Mouse (Mus musculus) heart, embryonic 11.5 days (tissue): ENCODE measurements at regions not wholly inside any gene's neighbourhood (a gene's known extent, or its start where the extent isn't known, plus 50 kb on each side); places are given as distances from the start of the nearest gene placed in this dataset.
A peak's percentile ranks its signal among the peaks of the same experiment; 100 is the strongest.

ENCODE experiments used
- ATAC-seq: fragments of 200-750 bp; cut with Nextera tagmentation; replicated peaks from 2 replicates; pipeline ENCODE4 v1.8.0; 2017; ENCODE audit warnings: moderate library complexity; ENCODE audit not compliant: insufficient number of reproducible peaks, low FRiP score, low TSS enrichment
- H3K27ac ChIP-seq: fragments of 300-500 bp; sonication (generic); 2 replicates; pipeline ENCODE4 v1.5.1; 2014; ENCODE audit warnings: mild to moderate bottlenecking, low read depth, low read length
- H3K27me3 ChIP-seq: fragments of 300-500 bp; sonication (generic); 2 replicates; pipeline ENCODE4 v1.6.1; 2014; ENCODE audit warnings: mild to moderate bottlenecking, low read length, mixed read lengths; ENCODE audit not compliant: control insufficient read depth, insufficient read depth
- H3K36me3 ChIP-seq: fragments of 300-500 bp; sonication (generic); 2 replicates; pipeline ENCODE4 v1.6.1; 2014; ENCODE audit warnings: mild to moderate bottlenecking, low read length, moderate library complexity, mixed read lengths; ENCODE audit not compliant: control insufficient read depth, insufficient read depth
- H3K4me1 ChIP-seq: fragments of 300-500 bp; sonication (generic); 2 replicates; pipeline ENCODE4 v1.6.1; 2014; ENCODE audit warnings: low read length; ENCODE audit not compliant: control insufficient read depth, insufficient read depth
- H3K4me2 ChIP-seq: fragments of 300-500 bp; sonication (generic); 2 replicates; pipeline ENCODE4 v1.6.1; 2014; ENCODE audit warnings: mild to moderate bottlenecking, moderate library complexity
- H3K4me3 ChIP-seq: fragments of 300-500 bp; sonication (generic); 2 replicates; pipeline ENCODE4 v1.5.1; 2014; ENCODE audit warnings: low read depth, low read length
- H3K9ac ChIP-seq: fragments of 300-500 bp; sonication (generic); 2 replicates; pipeline ENCODE4 v1.6.1; 2014; ENCODE audit warnings: mild to moderate bottlenecking, low read depth, low read length, moderate library complexity
- H3K9me3 ChIP-seq: fragments of 300-500 bp; sonication (generic); replicated peaks from 2 replicates; pipeline ENCODE4 v1.6.1; 2016; ENCODE audit warnings: low read length; ENCODE audit not compliant: control insufficient read depth
- WGBS: fragments of 180-500 bp; shearing (Covaris S2); extraction: QIAGEN DNeasy Blood & Tissue Kit; methylation state at CpG from one replicate; pipeline ENCODE4 v1.1.7; 2014; ENCODE audit not compliant: insufficient replicate concordance; 5-methylcytosine and 5-hydroxymethylcytosine counted together

- Histone ChIP-seq H3K4me1 (no peaks in the 10 kb centered on the region), H3K27me3 (no peaks in the 10 kb centered on the region), H3K9ac (no peak overlapping the region), H3K9me3 (no peaks in the 10 kb centered on the region), H3K4me2 (no peak overlapping the region), H3K36me3 (no peaks in the 10 kb centered on the region), H3K27ac (no peak overlapping the region), H3K4me3 (no peak overlapping the region)
- ATAC-seq: no peak
- 60% methylated on average over 6 of the region's 6 CpGs for WGBS
Measured at GRCm38 (mm10) chr4:87384469-87385044, 154.3 kb upstream of the Slc24a2 start.

GRCm38 (mm10) chr4:87380716-87381115 is 150.4 kb upstream of the Slc24a2 start:
- Histone ChIP-seq H3K4me3 (no peak overlapping the region), H3K4me2 (no peak overlapping the region), H3K27ac (no peak overlapping the region), H3K4me1 (no peaks in the 10 kb centered on the region), H3K9ac (no peak overlapping the region), H3K27me3 (no peaks in the 10 kb centered on the region), H3K36me3 (no peaks in the 10 kb centered on the region), H3K9me3 (no peaks in the 10 kb centered on the region)
- 57% methylated on average over 5 of the region's 5 CpGs for WGBS
- no peak for ATAC-seq

GRCm38 (mm10) chr4:87379516-87380173 is 149.4 kb upstream of the Slc24a2 start:
- Histone ChIP-seq H3K27me3 (no peaks in the 10 kb centered on the region), H3K9ac (no peak overlapping the region), H3K36me3 (no peaks in the 10 kb centered on the region), H3K4me3 (no peak overlapping the region), H3K4me1 (no peaks in the 10 kb centered on the region), H3K4me2 (no peak overlapping the region), H3K27ac (no peak overlapping the region), H3K9me3 (no peaks in the 10 kb centered on the region)
- 60% methylated on average over 4 of the region's 4 CpGs for WGBS
- no peak for ATAC-seq

GRCm38 (mm10) chr4:87371960-87372359 is 141.7 kb upstream of the Slc24a2 start:
- H3K27ac ChIP-seq: no peak overlapping the region
- H3K4me1 ChIP-seq: peaks cover 15% of the 10 kb centered on the region
- ATAC-seq: no peak
- H3K4me3 ChIP-seq: no peak overlapping the region
- no peaks in the 10 kb centered on the region for H3K9me3 ChIP-seq
- no peak overlapping the region for H3K4me2 ChIP-seq
- H3K9ac ChIP-seq: no peak overlapping the region
- 37% methylated on average over 7 of the region's 7 CpGs for whole genome bisulfite sequencing
- no peaks in the 10 kb centered on the region for H3K27me3 ChIP-seq
- H3K36me3 ChIP-seq: no peaks in the 10 kb centered on the region

- H3K9ac ChIP-seq: peak overlapping the region; percentile 34
- 16% methylated on average over 14 of the region's 14 CpGs for WGBS
- H3K27me3 ChIP-seq: no peaks in the 10 kb centered on the region
- peak overlapping the region; percentile 61 for H3K4me2 ChIP-seq
- no peak for ATAC-seq
- H3K4me1 ChIP-seq: peaks cover 15% of the 10 kb centered on the region
- H3K27ac ChIP-seq: peak overlapping the region; percentile 16; the same call in 1 of the 2 replicates
- no peaks in the 10 kb centered on the region for H3K9me3 ChIP-seq
- H3K4me3 ChIP-seq: peak overlapping the region; percentile 18; the same call in 1 of the 2 replicates
- no peaks in the 10 kb centered on the region for H3K36me3 ChIP-seq
Measured at GRCm38 (mm10) chr4:87369626-87370234, 139.5 kb upstream of the Slc24a2 start.

- Histone ChIP-seq H3K27me3 (no peaks in the 10 kb centered on the region), H3K4me1 (peaks cover 15% of the 10 kb centered on the region), H3K36me3 (no peaks in the 10 kb centered on the region), H3K4me2 (peak overlapping the region; percentile 75), H3K27ac (peak overlapping the region; percentile 36; the same call in 1 of the 2 replicates), H3K9me3 (no peaks in the 10 kb centered on the region), H3K4me3 (peak overlapping the region; percentile 49), H3K9ac (peak overlapping the region; percentile 77)
- WGBS: 10% methylated on average over 20 of the region's 20 CpGs
- ATAC-seq: peak; percentile 47; the same call in 1 of the 2 replicates
Measured at GRCm38 (mm10) chr4:87368413-87369160, 138.3 kb upstream of the Slc24a2 start.

GRCm38 (mm10) chr4:87367732-87368412 is 137.6 kb upstream of the Slc24a2 start:
- H3K4me2 ChIP-seq: peak overlapping the region; percentile 75
- 10% methylated on average over 19 of the region's 19 CpGs for WGBS

GRCm38 (mm10) chr4:87362201-87362600 is 131.9 kb upstream of the Slc24a2 start:
- Histone ChIP-seq H3K27ac (no peak overlapping the region), H3K4me3 (no peak overlapping the region), H3K27me3 (no peaks in the 10 kb centered on the region), H3K4me1 (no peaks in the 10 kb centered on the region), H3K36me3 (no peaks in the 10 kb centered on the region), H3K9ac (no peak overlapping the region), H3K9me3 (no peaks in the 10 kb centered on the region), H3K4me2 (no peak overlapping the region)
- WGBS: 12% methylated on average over 6 of the region's 6 CpGs
- ATAC-seq: no peak

More at GRCm38 (mm10) chr4:87367732-87368412, 137.6 kb upstream of the Slc24a2 start:
- H3K9me3 ChIP-seq: no peaks in the 10 kb centered on the region
- H3K9ac ChIP-seq: peak overlapping the region; percentile 77
- H3K4me3 ChIP-seq: peak overlapping the region; percentile 49
- H3K36me3 ChIP-seq: no peaks in the 10 kb centered on the region
- no peaks in the 10 kb centered on the region for H3K27me3 ChIP-seq
- peak; percentile 64 for ATAC-seq
- no peak overlapping the region for H3K27ac ChIP-seq
- H3K4me1 ChIP-seq: peaks cover 14% of the 10 kb centered on the region
